Mouse (Mus musculus): ENCODE measurements around the gene Tdp1.

DNA sequence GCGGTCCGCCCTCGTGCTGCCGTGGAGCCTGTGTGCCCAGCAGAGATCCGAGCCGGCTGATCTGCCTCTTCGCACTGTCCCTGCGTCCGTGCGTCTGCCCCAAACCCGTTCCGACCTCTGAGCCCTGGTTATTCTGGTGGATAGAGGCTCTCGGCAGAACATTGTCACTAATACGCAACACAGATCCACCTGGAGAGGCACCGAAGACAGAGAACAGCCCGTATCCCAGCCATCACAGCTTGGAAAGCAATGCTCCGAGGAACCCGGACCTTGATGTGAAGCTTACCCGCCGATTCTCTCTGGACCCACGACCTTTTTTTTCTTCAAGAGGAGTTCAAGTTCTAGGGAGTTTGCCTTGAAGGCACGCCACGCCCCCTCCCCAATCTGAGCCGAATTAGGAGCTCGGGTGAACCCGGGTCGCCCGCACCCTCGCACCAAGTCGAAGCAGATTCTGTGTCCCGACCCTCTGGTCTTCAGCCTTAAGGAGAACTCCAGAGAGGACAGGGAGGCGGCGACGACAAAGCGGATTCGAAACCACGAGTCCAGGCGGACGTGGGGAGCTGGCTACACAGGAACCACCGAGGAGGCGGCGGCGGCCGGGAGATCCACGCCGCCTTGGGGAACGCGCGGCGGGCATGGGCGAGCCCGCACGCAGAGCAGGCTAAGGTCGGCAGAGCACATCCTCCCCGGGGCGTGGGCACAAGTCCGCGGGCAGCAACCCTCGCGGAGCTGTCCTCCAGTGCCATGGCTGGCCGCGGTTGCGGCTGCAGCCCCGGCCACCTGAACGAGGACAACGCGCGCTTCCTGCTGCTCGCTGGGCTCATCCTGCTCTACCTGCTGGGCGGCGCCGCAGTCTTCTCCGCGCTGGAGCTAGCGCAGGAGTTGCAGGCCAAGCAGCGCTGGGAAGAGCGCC lies 81.1 kb downstream of the Tdp1 start:
- TF ChIP-seq CTCF (IDR thresholded peaks at IDR 0.05; ENCODE audit: borderline replicate concordance, extremely low read depth, insufficient read depth, insufficient read length): no peak
- no peak for TF ChIP-seq POLR2A (IDR thresholded peaks at IDR 0.05; ENCODE audit: borderline replicate concordance, extremely low read depth, insufficient read depth, insufficient read length, poor library complexity, severe bottlenecking)

Data from brain, embryonic 14.5 days (tissue).